Mouse (Mus musculus): ENCODE measurements around the gene Tmem100.
A peak's percentile ranks its signal among the peaks of the same experiment; 100 is the strongest.

The Tmem100 gene

GRCm38 (mm10) chr11:90015281-90015680 is 14.9 kb upstream of the Tmem100 start:
- DNase-seq (ENCODE audit: low spot score) = no peak

GRCm38 (mm10) chr11:90019161-90019560 is 11.0 kb upstream of the Tmem100 start:
- DNase-seq (ENCODE audit: low spot score) = peak; percentile 65

- no peak for DNase-seq (ENCODE audit: low spot score)
Observed at GRCm38 (mm10) chr11:90025891-90026801, 4.0 kb upstream of the Tmem100 start.

GRCm38 (mm10) chr11:90026802-90027174 is 3.4 kb upstream of the Tmem100 start:
- no peak for DNase-seq (ENCODE audit: low spot score)

- no peak for DNase-seq (ENCODE audit: low spot score)
Observed at GRCm38 (mm10) chr11:90027216-90027615, 2.9 kb upstream of the Tmem100 start.

- no peak for DNase-seq (ENCODE audit: low spot score)
Observed at GRCm38 (mm10) chr11:90028746-90029145, 1.4 kb upstream of the Tmem100 start.

GRCm38 (mm10) chr11:90029354-90029753 is 794 bp upstream of the Tmem100 start:
- peak; percentile 76 for DNase-seq (ENCODE audit: low spot score)

- DNase-seq (ENCODE audit: low spot score) = peak; percentile 55
Observed at GRCm38 (mm10) chr11:90030557-90030956, 409 bp downstream of the Tmem100 start.

GRCm38 (mm10) chr11:90031076-90031475 is 928 bp downstream of the Tmem100 start:
- DNase-seq (ENCODE audit: low spot score) = no peak

- DNase-seq (ENCODE audit: low spot score) = no peak
Observed at GRCm38 (mm10) chr11:90032807-90033206, 2.7 kb downstream of the Tmem100 start.

GRCm38 (mm10) chr11:90033442-90033841 is 3.3 kb downstream of the Tmem100 start:
- DNase-seq (ENCODE audit: low spot score) = no peak

GRCm38 (mm10) chr11:90034646-90035045 is 4.5 kb downstream of the Tmem100 start:
- DNase-seq (ENCODE audit: low spot score) = no peak

- DNase-seq (ENCODE audit: low spot score) = no peak
Observed at GRCm38 (mm10) chr11:90035532-90035931, 5.4 kb downstream of the Tmem100 start.

- no peak for DNase-seq (ENCODE audit: low spot score)
Observed at GRCm38 (mm10) chr11:90036416-90036815, 6.3 kb downstream of the Tmem100 start.

GRCm38 (mm10) chr11:90038022-90038421 is 7.9 kb downstream of the Tmem100 start:
- DNase-seq (ENCODE audit: low spot score) = peak; percentile 71

GRCm38 (mm10) chr11:90044459-90044858 is 14.3 kb downstream of the Tmem100 start:
- DNase-seq (ENCODE audit: low spot score) = no peak

GRCm38 (mm10) chr11:90046211-90046610 is 16.1 kb downstream of the Tmem100 start:
- no peak for DNase-seq (ENCODE audit: low spot score)

GRCm38 (mm10) chr11:90047271-90047670 is 17.1 kb downstream of the Tmem100 start:
- no peak for DNase-seq (ENCODE audit: low spot score)

- DNase-seq (ENCODE audit: low spot score) = no peak
Observed at GRCm38 (mm10) chr11:90050016-90050415, 19.9 kb downstream of the Tmem100 start.

GRCm38 (mm10) chr11:90052785-90053184 is 22.6 kb downstream of the Tmem100 start:
- no peak for DNase-seq (ENCODE audit: low spot score)

GRCm38 (mm10) chr11:90053820-90054219 is 23.7 kb downstream of the Tmem100 start:
- no peak for DNase-seq (ENCODE audit: low spot score)

GRCm38 (mm10) chr11:90054401-90054800 is 24.3 kb downstream of the Tmem100 start:
- DNase-seq (ENCODE audit: low spot score) = no peak

GRCm38 (mm10) chr11:90057070-90057469 is 26.9 kb downstream of the Tmem100 start:
- no peak for DNase-seq (ENCODE audit: low spot score)

- DNase-seq (ENCODE audit: low spot score) = no peak
Observed at GRCm38 (mm10) chr11:90059241-90059640, 29.1 kb downstream of the Tmem100 start.
